Comparison of ENCODE assay signal across 15 mouse cellular contexts in the genomic region with DNA sequence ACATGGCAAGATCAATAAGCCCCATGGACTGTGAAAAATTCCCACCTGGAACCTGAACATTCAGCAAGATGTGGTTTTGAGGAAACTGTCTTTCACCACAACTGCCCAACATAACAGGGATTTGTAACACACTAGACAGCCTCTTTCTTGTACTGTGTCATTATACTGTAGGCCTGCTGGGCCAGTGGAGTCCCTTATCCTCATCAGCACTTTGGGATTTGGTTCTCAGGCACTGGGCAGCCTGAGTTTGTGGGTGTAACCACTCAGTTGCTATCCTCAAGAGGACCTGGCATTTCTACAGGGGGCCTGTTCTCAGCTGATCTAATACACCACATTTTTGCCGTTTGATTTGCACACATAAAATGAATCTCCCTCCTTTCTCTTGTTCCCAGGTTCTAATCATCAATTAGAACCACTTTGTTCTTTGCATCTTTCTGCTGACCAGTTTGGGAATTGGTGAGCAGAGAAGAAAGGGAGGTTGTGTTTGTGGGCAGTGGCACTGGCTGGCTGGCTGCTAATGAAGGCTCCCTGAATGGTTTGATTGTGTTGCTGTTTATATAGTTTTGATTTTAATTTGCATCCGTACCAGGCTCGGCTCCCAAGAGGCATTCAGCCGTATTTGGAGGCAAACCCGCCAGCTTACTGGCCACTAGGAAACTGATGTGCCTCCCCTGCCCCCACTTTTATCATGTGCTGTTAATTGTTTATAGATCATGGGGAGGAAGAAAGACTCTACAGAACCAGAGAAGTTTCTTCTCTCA.
DNase-seq lines count a peak whose midpoint lies in the region; ATAC-seq and TF ChIP-seq lines count a peak whose summit lies in the region.
"Had no signal": no experiment of that assay in that cellular context is flagged by ENCODE, and none has a peak within 500 bp of the region (broad histone marks: within the 10 kb centered on the region; RNA-seq: fewer than 3 reads in every experiment).

No protein-coding gene starts in this region.

- H3K4me3 ChIP-seq in layer of hippocampus, adult 2 months: no peak overlapping the region
- H3K4me3 ChIP-seq: embryonic facial prominence, embryonic 13.5 days; megakaryocyte, embryonic 14.5 days; neural tube, embryonic 15.5 days had no signal

- H3K27ac ChIP-seq in layer of hippocampus, adult 2 months: peak overlapping the region; percentile 85
- H3K27ac ChIP-seq: embryonic facial prominence, embryonic 13.5 days; neural tube, embryonic 15.5 days had no signal

- TF ChIP-seq CTCF in layer of hippocampus, adult 2 months (conservative IDR thresholded peaks at IDR 0.05): no peak

- no peak for DNase-seq in frontal cortex, postnatal 25 days (ENCODE audit: low spot score in 2 of 2)
- peak; percentile 21 to 25 for DNase-seq in right cerebral cortex, postnatal 36 days (ENCODE audit: low spot score in 2 of 2)
- DNase-seq in right cerebral cortex, postnatal 14 days: no peak
- DNase-seq in layer of hippocampus, adult 2 months (ENCODE audit: low spot score in 2 of 2): peak; percentile 27 to 71
- no peak for DNase-seq in urinary bladder, adult 18-20 months (ENCODE audit: low spot score in 2 of 2)
- DNase-seq: heart, postnatal 14 days; liver; lung, embryonic 14.5 days; thymus, postnatal 14 days had no signal

- ATAC-seq in frontal cortex, adult (ENCODE audit: low TSS enrichment): peak; percentile 84
- no peak for ATAC-seq in erythroblast, adult 5-6 weeks (replicated peaks; ENCODE audit: low FRiP score, poor library complexity, severe bottlenecking)
- ATAC-seq: CD4-positive, CD25-positive, alpha-beta regulatory T cell, adult 4 months had no signal

Comparison
In these comparisons a context has a peak if more than half of its experiments do, and no peak if none do; other contexts are left out.
1. DNase-seq: peak in right cerebral cortex, postnatal 36 days (2 of 2) and layer of hippocampus, adult 2 months (2 of 2); none in frontal cortex, postnatal 25 days (0 of 2), right cerebral cortex, postnatal 14 days (single experiment) and urinary bladder, adult 18-20 months (0 of 2).